Mouse (Mus musculus): ENCODE measurements around the gene Cbarp.

The Cbarp gene

DNA sequence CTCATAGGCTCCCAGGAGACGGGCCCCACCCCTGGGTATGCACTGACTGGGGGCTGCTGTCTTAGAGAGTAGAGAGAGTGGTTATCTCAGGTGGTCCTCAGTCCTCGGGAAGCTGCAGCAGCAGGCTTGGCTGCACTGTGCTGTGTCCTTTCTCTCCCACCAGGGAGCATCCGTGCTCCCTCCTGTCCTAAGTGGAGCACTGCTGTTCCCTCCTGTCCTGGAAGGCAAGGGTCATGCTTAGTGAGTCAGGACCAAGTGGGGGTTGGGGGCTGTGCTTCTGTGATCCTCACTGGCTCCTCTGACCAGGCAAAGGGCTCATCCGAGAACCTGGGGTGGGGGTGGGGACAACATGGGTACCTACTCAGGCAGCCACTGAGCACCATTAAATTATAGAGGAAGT, 51.5 kb downstream of the Cbarp start:
- DNase-seq, result no peak

DNA sequence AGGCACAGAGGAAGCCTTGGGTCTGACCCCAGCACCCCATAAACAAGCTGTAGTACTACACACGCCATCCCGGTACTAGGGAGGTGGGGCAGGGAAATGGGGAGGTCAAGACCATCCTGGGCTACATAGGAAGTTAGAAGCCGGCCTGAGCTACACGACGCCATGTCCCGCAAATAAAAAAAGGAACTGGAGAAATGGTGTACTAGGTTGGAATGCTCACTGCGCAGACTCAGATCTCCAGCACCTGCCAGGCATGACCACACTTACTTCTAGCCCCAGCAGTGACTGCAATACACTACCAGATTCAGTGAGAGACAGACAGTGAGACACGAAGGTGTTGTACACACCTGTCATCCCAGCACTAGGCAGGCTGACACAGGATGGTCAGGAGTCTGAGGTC, 53.2 kb downstream of the Cbarp start:
- no peak for DNase-seq

DNA sequence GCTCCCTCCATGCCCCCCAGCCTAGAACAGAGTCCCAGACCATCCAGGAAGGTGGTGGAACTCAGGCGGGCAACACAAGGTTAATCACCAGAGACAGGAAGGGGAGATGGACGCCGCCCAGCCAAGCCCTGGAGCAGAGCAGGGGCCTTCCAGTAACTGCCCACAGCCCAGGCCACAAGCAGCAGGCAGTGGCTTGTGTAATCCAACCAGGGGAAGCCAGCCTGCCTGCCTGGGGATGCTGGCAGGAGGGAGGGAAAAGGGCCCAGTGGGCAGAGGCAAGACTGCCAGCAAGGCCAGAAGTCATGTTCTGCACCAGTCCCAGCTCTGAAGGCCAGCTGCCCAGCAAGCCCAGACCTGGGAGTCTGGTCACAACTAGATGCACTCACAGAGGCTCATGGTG, 53.8 kb downstream of the Cbarp start:
- no peak for DNase-seq

DNA sequence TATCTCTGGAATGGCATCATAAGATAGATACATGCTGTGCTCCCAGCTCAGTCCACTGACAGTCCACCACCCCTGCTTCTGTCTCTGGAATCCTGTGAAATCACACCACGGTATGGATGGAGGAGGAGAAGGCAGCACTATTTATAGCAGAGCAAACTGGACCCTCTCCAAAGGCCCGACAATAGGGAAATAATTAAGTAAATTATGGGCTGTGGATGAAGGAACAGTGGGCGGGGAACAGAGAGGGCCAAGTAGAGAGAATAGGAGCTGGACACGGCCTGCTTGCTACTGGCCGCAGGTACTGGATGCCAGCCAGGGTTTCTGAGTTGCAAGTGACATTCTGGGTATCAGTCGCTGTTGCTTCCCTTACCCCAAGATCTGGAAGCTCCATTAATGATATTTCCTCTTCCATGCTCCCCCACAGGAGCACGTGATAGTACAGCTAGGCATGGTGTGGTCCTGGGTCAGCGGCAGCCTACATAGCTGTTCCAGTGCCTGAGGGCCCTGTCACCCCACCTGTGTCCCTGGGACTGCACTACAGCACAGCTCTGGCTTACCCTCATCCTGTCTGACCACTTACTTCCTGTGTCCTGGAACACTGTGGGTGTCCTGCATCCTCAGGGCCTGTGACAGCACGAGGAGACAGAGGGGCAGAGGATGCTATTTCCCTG, 55.7 kb downstream of the Cbarp start:
- no peak for DNase-seq

DNA sequence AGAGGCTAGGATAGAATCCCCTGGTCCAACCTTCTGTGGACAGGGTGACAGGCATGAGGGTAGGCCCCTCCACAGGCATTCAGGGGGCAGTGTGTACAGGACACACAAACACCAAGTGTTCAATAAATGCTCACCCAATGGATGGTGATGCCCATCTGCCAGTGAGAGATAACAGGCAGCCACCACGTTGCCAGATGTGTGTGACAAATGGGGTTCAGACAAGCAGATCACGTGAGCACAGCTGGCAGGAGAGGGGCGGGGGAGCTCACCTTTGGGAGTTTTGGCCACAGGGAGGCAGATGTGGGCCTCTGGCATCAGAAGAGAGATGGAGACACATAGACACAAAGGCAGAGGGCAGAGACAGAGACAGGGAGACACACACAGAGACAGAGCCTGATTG, 59.6 kb downstream of the Cbarp start:
- no peak for DNase-seq
